Mouse (Mus musculus) ES-CJ7 (cell line): ENCODE results near the gene Hmga1b.
"Not testable (repeated sequence)": the region's sequence is repeated elsewhere in the genome, so short reads cannot be mapped to it uniquely, and the experiment has no call there.

Experiments
- DNase-seq: peaks from one replicate; pipeline ENCODE4 v3.0.0; 2011; ENCODE audit warnings: low read depth, low spot score

The Hmga1b gene

GRCm38 (mm10) chr11:120784064-120784791 lies 21.6 kb downstream of the Hmga1b start, which contains the start of the genes Rfng and Gps1:
TSS of gene Rfng (minus strand) at chr11:120784207.
TSS of gene Gps1 (plus strand) at chr11:120784272.
- peak; percentile 77 for DNase-seq

GRCm38 (mm10) chr11:120785145-120785544 lies 22.6 kb downstream of the Hmga1b start:
- no peak for DNase-seq

GRCm38 (mm10) chr11:120788460-120788859 lies 25.9 kb downstream of the Hmga1b start:
- not testable (repeated sequence) for DNase-seq

- no peak for DNase-seq
These were observed 26.8 kb downstream of the Hmga1b start for GRCm38 (mm10) chr11:120789355-120789754.

- no peak for DNase-seq
These were observed 27.2 kb downstream of the Hmga1b start for GRCm38 (mm10) chr11:120789810-120790209.

- DNase-seq, result no peak
These were observed 30.1 kb downstream of the Hmga1b start for GRCm38 (mm10) chr11:120792652-120793051.

- peak; percentile 98 for DNase-seq
These were observed 33.4 kb downstream of the Hmga1b start, which contains the start of gene Dus1l for GRCm38 (mm10) chr11:120795756-120796613. TSS of gene Dus1l (minus strand) at chr11:120796403.

- DNase-seq, result no peak
These were observed 34.0 kb downstream of the Hmga1b start for GRCm38 (mm10) chr11:120796614-120796946.

- DNase-seq, result no peak
These were observed 35.6 kb downstream of the Hmga1b start for GRCm38 (mm10) chr11:120798244-120798643.

- DNase-seq, result no peak
These were observed 36.8 kb downstream of the Hmga1b start for GRCm38 (mm10) chr11:120799316-120799890.

GRCm38 (mm10) chr11:120800061-120800904 lies 37.7 kb downstream of the Hmga1b start:
- DNase-seq, result peak; percentile 95

- no peak for DNase-seq
These were observed 41.7 kb downstream of the Hmga1b start for GRCm38 (mm10) chr11:120804274-120804673.

- DNase-seq, result no peak
These were observed 42.2 kb downstream of the Hmga1b start for GRCm38 (mm10) chr11:120804769-120805168.

GRCm38 (mm10) chr11:120805375-120806298 lies 43.0 kb downstream of the Hmga1b start:
- DNase-seq, result peak; percentile 67

GRCm38 (mm10) chr11:120808010-120808409 lies 45.4 kb downstream of the Hmga1b start:
- DNase-seq, result no peak

- DNase-seq, result no peak
These were observed 49.5 kb downstream of the Hmga1b start for GRCm38 (mm10) chr11:120812068-120812467.
